Mouse (Mus musculus): Measurements from ENCODE around the gene Arid5b.
A peak's percentile ranks its signal among the peaks of the same experiment; 100 is the strongest.

Arid5b gene

DNA sequence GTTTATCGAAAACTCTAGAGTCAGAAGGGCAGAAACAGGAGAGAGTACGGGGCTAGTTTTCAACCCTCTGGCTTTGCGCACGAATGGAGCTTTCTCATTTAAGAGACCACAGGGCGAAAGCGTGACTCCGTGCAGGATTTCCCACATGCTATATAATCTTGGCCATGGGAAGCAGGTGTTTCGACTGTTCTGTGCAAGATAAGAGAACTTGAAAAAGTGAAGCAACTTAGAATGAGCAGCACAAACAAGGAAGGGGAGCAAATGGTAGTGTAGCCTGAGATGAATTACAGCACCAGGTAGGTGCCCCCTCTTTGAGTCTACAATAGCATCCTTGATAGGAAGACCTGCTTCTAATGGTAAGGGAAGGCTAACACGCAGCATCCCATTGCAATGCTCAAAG lies 118.8 kb downstream of the Arid5b start:
- DNase-seq, result no peak

DNA sequence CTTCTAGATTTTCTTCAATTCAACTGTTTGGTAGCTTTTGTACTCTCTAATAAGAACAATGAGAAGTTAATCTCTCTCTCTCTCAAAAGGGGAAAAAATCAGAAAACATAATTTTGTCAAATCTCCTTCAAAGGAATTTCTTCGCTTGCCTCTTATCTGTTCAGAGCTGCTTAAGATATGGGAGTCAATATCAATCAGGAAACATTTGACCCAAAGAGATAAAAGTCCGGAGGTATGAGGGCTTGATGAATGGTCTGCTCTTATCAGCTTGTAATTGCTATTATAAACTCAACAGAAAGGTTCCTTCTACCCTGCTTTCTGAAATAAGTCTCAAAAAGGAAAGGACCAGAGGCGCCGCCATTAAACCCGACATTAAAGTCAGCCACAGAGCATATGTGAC lies 120.0 kb downstream of the Arid5b start:
- DNase-seq, result no peak

GRCm38 (mm10) chr10:68157511-68157910 lies 121.0 kb downstream of the Arid5b start:
- DNase-seq, result no peak

DNA sequence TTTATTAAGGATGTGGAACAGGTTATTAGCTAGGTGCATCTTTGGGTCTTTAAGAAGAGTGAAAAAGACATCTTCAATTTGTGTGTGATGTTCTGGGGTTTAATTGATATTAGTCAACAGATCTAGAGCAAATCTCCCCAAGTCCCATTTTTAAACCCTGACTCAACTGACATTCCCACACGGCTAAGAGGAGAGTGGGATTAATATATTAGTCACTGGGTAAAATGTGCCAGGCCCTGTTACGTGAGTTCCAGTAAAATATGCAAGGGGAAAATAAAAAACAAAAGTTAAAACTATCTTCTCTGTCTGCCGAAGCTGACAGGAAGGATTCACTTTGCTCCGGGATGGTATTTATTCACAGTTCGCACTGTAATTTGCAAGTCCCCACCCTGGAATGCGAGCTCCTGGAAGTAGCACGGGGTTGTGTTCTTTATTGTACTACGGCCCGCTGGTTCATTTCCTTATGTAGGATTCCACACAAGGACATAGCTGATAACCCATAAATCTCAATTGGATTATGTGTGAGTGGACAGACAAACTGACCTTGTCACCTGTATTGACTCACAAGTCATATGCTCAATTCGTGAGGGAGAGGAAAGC lies 121.8 kb downstream of the Arid5b start:
- no peak for DNase-seq

DNA sequence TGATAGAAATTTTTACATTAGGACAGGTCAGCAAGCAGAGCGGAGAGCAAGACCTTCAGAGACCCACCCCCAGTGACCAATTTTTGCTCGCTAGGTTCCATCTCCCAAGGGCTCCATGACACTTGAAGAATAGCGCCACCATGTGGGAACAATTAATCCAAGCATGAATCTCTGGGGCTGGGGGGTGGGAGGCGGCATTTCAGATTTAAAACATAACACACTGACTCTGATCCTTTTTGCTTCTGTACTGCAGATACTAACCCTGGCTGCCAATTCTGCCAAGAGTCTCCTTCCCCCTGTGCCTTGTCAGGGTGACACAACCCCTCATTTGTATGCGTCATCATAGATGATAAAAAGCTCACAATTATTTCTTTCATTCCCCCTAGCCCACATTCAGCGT lies 122.4 kb downstream of the Arid5b start:
- no peak for DNase-seq

DNA sequence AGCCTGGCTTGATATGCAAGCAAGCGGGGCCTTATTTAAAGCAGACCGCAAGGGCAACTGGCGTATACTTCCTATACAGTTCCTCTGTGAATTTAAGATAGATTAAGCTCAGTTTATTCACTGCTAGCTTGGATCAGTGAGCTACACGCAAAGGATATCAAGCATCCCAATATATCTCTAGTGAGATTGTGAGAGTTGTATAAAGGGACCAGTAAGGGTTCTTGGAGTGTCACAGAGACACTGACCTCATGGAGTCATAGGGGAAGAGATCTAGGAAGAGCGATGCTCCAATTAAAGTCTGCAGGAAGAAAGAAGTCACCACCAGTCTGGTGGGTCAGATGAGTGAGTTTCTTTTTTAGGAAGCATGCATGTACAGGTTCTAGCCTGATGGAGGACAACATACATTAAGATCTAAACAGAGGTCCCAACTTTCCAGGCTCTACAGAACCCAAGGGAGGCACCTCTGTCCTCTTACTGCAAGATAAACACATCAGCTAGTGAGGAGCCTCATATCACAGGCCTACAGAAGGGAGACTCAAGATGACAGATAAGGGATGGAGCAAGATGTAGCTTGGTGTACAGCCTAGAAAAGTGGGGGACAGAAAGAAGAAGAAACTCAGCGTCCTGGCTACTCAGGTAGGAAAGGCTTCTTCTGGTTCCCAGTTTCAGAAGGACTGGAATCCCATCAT lies 123.0 kb downstream of the Arid5b start:
- no peak for DNase-seq

GRCm38 (mm10) chr10:68154046-68154765 lies 124.3 kb downstream of the Arid5b start:
- no peak for DNase-seq

DNA sequence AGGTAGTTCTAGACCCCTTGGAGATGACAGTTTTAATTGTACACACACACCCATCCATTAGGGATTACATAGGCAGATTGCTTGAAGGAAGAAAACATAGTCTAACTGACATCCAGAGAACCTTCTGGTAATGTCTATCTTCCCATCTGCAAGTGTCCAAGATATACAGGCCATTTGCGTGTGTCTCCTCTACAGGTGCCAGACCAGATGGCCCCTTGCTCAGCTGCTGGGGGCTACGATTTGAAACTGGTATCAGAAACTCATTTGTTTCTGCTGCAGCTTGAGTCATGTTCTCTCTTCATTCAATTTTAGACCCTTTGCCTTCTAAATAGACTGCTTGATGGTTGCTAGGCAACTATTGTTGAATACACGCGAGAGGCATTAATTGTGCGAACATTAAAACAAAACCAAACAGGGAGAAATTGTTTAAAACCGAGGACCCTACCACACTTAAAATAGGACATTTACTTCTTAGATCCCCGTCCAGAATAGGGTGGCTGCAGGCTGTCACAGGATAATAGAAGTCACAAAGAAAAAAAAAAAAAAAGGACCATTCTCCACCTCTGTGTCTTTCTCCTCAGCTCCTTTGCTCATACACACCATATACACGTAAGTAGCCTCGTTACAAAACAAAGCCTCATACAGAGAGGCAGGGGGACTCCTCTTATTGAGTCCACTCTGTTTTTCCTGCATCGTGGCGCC lies 125.0 kb downstream of the Arid5b start:
- no peak for DNase-seq

DNA sequence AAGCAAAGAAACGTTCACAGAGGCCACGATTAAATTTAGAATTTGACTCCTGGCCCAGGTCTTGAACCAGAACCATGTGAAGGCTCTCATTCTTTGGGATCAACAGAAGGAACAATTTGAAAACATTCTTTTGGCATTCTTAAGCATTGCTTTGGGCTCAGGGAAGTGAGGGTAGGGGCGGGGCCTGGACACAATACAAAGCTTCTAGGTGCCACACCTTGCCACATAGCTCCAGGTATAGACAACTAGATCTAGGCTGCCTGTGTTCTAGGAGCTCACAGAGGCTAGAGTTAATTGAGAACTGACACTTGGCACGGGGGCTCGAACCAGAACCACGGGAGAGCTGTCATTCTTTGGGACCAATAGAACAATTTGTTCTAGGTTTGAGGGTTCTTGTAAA lies 130.0 kb downstream of the Arid5b start:
- no peak for DNase-seq

GRCm38 (mm10) chr10:68147730-68148129 lies 130.8 kb downstream of the Arid5b start:
- DNase-seq, result no peak

DNA sequence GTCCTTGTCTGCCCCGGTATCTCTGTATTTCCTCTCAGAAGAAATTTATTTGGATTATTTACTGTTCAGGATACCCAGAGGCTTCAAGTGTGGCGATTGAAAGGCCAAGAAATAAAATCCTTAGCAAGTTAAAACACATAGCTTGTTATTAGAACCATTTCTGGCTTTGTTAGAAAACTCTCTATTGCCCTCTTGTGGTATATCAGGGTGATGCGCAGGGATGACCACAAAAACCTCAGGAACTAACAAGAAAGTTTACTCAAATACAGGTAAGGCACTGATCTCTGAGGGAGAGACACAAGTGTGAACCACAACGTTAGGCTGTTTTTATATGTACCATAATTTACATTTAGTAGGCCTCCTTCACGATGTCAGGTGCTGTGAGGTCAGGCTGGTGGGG lies 131.7 kb downstream of the Arid5b start:
- peak; percentile 52 for DNase-seq

- no peak for DNase-seq
These were observed 133.1 kb downstream of the Arid5b start for GRCm38 (mm10) chr10:68145286-68145950.

GRCm38 (mm10) chr10:68142501-68142900 lies 136.0 kb downstream of the Arid5b start:
- no peak for DNase-seq

- DNase-seq, result no peak
These were observed 137.0 kb downstream of the Arid5b start for GRCm38 (mm10) chr10:68141567-68141966.

- no peak for DNase-seq
These were observed 137.7 kb downstream of the Arid5b start for GRCm38 (mm10) chr10:68140871-68141270.

DNA sequence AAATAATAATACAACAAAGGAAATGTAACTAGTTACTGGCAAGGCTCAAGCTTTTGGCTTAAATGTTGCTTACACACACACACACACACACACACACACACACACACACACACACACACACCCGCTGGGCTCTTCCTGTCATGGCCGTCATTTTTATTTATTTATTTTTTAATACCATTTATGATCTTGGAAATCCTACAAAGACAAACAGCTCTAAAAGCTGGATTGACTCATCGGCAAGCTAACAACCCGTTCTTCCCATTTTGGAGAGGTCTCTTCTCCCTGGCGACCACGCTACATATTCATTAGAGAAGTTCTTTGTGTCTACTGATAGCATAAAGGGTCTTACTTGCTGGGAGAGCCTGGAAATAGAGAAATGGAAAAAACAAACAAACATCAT lies 138.2 kb downstream of the Arid5b start:
- DNase-seq, result no peak

- no peak for DNase-seq
These were observed 140.4 kb downstream of the Arid5b start for GRCm38 (mm10) chr10:68138123-68138522.

GRCm38 (mm10) chr10:68137151-68137833 lies 141.2 kb downstream of the Arid5b start:
- DNase-seq, result no peak

DNA sequence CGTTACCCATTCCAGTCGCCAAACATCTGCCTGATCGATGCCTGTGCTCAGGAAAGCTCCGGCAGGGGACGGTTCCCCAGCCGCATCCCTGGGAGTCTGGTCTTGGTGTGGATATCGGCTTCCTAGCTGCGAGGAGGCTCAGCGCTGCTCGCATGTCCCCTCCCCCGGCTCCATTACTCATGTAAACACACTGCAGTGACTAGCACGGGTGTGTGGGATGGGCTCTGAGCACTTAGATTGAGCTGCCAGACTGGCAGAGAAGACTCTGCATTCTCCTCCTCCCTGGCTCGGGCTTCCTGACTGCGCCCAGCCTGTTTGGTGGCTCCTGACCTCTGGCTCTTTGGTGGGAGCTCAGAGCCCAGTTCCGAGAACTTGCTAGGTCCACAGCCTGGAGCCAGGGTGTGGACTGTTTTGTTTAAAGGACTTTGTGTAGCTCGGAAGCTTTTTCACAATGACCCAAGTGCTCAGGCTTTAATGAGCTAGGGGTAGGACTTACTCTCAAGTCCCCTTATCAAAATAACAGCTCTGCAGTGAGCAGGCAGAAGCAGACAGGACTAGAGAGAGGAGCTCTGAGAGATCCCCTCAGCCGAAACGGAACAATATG lies 142.0 kb downstream of the Arid5b start:
- peak; percentile 92 for DNase-seq

GRCm38 (mm10) chr10:68136051-68136450 lies 142.5 kb downstream of the Arid5b start:
- no peak for DNase-seq

- peak; percentile 38 for DNase-seq
These were observed 143.1 kb downstream of the Arid5b start for GRCm38 (mm10) chr10:68135416-68135815.

GRCm38 (mm10) chr10:68134549-68134948 lies 144.0 kb downstream of the Arid5b start:
- no peak for DNase-seq
